Mouse (Mus musculus) neural tube, embryonic 14.5 days (tissue): ENCODE data around the gene Sympk. TPM values are rescaled to one million over a fixed set of nuclear protein-coding genes. Genes with fewer than 3 reads are reported as not detected.
A peak's percentile ranks its signal among the peaks of the same experiment; 100 is the strongest.

Experiments used
- ATAC-seq: fragments of 200-750 bp; cut with Nextera tagmentation; 2 replicates; pipeline ENCODE4 v1.8.0; 2017; ENCODE audit warnings: low read depth, mild to moderate bottlenecking, moderate TSS enrichment, moderate library complexity
- H3K27ac ChIP-seq: fragments of 300-500 bp; sonication (generic); 2 replicates; pipeline ENCODE4 v1.5.1; 2014; ENCODE audit warnings: low read depth, mild to moderate bottlenecking, control low read depth, low read length, moderate library complexity, mixed read lengths
- H3K27me3 ChIP-seq: fragments of 300-500 bp; sonication (generic); 2 replicates; pipeline ENCODE4 v1.6.1; 2014; ENCODE audit warnings: low read length; ENCODE audit not compliant: control insufficient read depth, insufficient read depth
- H3K36me3 ChIP-seq: fragments of 300-500 bp; sonication (generic); 2 replicates; pipeline ENCODE4 v1.6.1; 2014; ENCODE audit warnings: low read length, mixed read lengths; ENCODE audit not compliant: control insufficient read depth, insufficient read depth
- H3K4me1 ChIP-seq: fragments of 300-500 bp; sonication (generic); 2 replicates; pipeline ENCODE4 v1.6.1; 2014; ENCODE audit warnings: low read length; ENCODE audit not compliant: control insufficient read depth, insufficient read depth
- H3K4me2 ChIP-seq: fragments of 300-500 bp; sonication (generic); 2 replicates; pipeline ENCODE4 v1.6.1; 2014; ENCODE audit warnings: mild to moderate bottlenecking, low read depth, low read length, control low read depth
- H3K4me3 ChIP-seq: fragments of 300-500 bp; sonication (generic); 2 replicates; pipeline ENCODE4 v1.5.1; 2014; ENCODE audit warnings: low read depth, low read length, control low read depth, mixed read lengths
- H3K9ac ChIP-seq: fragments of 300-500 bp; sonication (generic); replicated peaks from 2 replicates; pipeline ENCODE4 v1.6.1; 2014; ENCODE audit warnings: low read depth, mild to moderate bottlenecking, control low read depth, low read length, mixed read lengths
- H3K9me3 ChIP-seq: fragments of 300-500 bp; sonication (generic); 2 replicates; pipeline ENCODE4 v1.6.1; 2016; ENCODE audit warnings: low read length; ENCODE audit not compliant: control insufficient read depth
- WGBS: fragments of 180-500 bp; shearing (Covaris S2); extraction: QIAGEN DNeasy Blood & Tissue Kit; methylation state at CpG from one replicate; pipeline ENCODE4 v1.1.7; 2014; 5-methylcytosine and 5-hydroxymethylcytosine counted together
- polyA plus RNA-seq: library from polyadenylated mRNA; unstranded; fragments of >200 nt; fragmentation: Nextera tagmentation; extraction: Ambion mirVana; gene quantifications from 2 replicates; pipeline ENCODE4 v1.2.1, GENCODE M21; 2014

Gene Sympk
- 16.8 and 16.9 TPM in 2 replicates for polyA plus RNA-seq

- peak; percentile 95 for ATAC-seq
- Histone ChIP-seq H3K9ac (peak within 1 kb of the TSS; percentile 85), H3K4me1 (peaks cover 11% of the 10 kb centered on the region), H3K27me3 (peaks cover 14% of the 10 kb centered on the region; the same call in 1 of the 2 replicates), H3K9me3 (no peaks in the 10 kb centered on the region), H3K36me3 (peaks cover 4% of the 10 kb centered on the region), H3K27ac (peak within 1 kb of the TSS; percentile 57), H3K4me3 (peak within 1 kb of the TSS; percentile 78), H3K4me2 (peak within 1 kb of the TSS; percentile 88)
- WGBS, result under 1% methylated on average over 45 of the region's 50 CpGs
Measured at GRCm38 (mm10) chr7:19024096-19024506, at the start of gene Sympk. Gene Sympk, plus strand, starts transcription at chr7:19024377.

GRCm38 (mm10) chr7:18978381-18978780, 45.8 kb upstream of the Sympk start:
- Histone ChIP-seq H3K4me3 (no peak overlapping the region), H3K27me3 (no peaks in the 10 kb centered on the region), H3K36me3 (no peaks in the 10 kb centered on the region), H3K4me1 (no peaks in the 10 kb centered on the region), H3K9ac (no peak overlapping the region), H3K9me3 (no peaks in the 10 kb centered on the region), H3K4me2 (no peak overlapping the region), H3K27ac (no peak overlapping the region)
- WGBS, result 83% methylated on average over 9 of the region's 9 CpGs
- ATAC-seq, result no peak

GRCm38 (mm10) chr7:18986503-18986902, 37.7 kb upstream of the Sympk start:
- Histone ChIP-seq H3K36me3 (no peaks in the 10 kb centered on the region), H3K27me3 (no peaks in the 10 kb centered on the region), H3K9me3 (no peaks in the 10 kb centered on the region), H3K27ac (no peak overlapping the region), H3K4me1 (peaks cover 4% of the 10 kb centered on the region; the same call in 1 of the 2 replicates), H3K4me2 (no peak overlapping the region), H3K4me3 (no peak overlapping the region), H3K9ac (no peak overlapping the region)
- ATAC-seq, result no peak
- WGBS, result 82% methylated on average over 2 of the region's 2 CpGs

- ATAC-seq, result no peak
Measured at GRCm38 (mm10) chr7:18987100-18987499, 37.1 kb upstream of the Sympk start, which contains the start of gene Nanos2. Gene Nanos2, plus strand, starts transcription at chr7:18987400.

GRCm38 (mm10) chr7:18987747-18988146, 36.4 kb upstream of the Sympk start:
- Histone ChIP-seq H3K36me3 (no peaks in the 10 kb centered on the region), H3K9ac (no peak overlapping the region), H3K4me3 (no peak overlapping the region), H3K4me2 (no peak overlapping the region), H3K9me3 (no peaks in the 10 kb centered on the region), H3K4me1 (peaks cover 11% of the 10 kb centered on the region), H3K27me3 (no peaks in the 10 kb centered on the region), H3K27ac (no peak overlapping the region)
- WGBS, result 82% methylated on average over 13 of the region's 13 CpGs
- no peak for ATAC-seq

More at GRCm38 (mm10) chr7:18987100-18987499, 37.1 kb upstream of the Sympk start, which contains the start of gene Nanos2:
- H3K27me3 ChIP-seq, result no peaks in the 10 kb centered on the region
- WGBS, result 48% methylated on average over 2 of the region's 2 CpGs
- H3K27ac ChIP-seq, result no peak within 1 kb of the TSS
- H3K9me3 ChIP-seq, result no peaks in the 10 kb centered on the region
- H3K9ac ChIP-seq, result no peak within 1 kb of the TSS
- H3K4me1 ChIP-seq, result peaks cover 4% of the 10 kb centered on the region; the same call in 1 of the 2 replicates
- H3K36me3 ChIP-seq, result no peaks in the 10 kb centered on the region
- no peak within 1 kb of the TSS for H3K4me3 ChIP-seq
- no peak within 1 kb of the TSS for H3K4me2 ChIP-seq

- Histone ChIP-seq H3K9ac (no peak overlapping the region), H3K4me3 (no peak overlapping the region), H3K9me3 (no peaks in the 10 kb centered on the region), H3K4me2 (no peak overlapping the region), H3K36me3 (no peaks in the 10 kb centered on the region), H3K27me3 (no peaks in the 10 kb centered on the region), H3K27ac (no peak overlapping the region), H3K4me1 (peaks cover 15% of the 10 kb centered on the region)
- ATAC-seq, result no peak
- 75% methylated on average over 6 of the region's 6 CpGs for WGBS
Measured at GRCm38 (mm10) chr7:18988780-18989179, 35.4 kb upstream of the Sympk start.

GRCm38 (mm10) chr7:18989995-18990394, 34.2 kb upstream of the Sympk start:
- H3K27ac ChIP-seq, result peak overlapping the region; percentile 84
- peak overlapping the region; percentile 29 for H3K9ac ChIP-seq
- peak overlapping the region; percentile 57 for H3K4me2 ChIP-seq
- peak overlapping the region; percentile 57 for H3K4me3 ChIP-seq
- no peaks in the 10 kb centered on the region for H3K36me3 ChIP-seq
- peak; percentile 16; the same call in 1 of the 2 replicates for ATAC-seq
- no peaks in the 10 kb centered on the region for H3K27me3 ChIP-seq
- H3K4me1 ChIP-seq, result peaks cover 15% of the 10 kb centered on the region
- no peaks in the 10 kb centered on the region for H3K9me3 ChIP-seq
- 8% methylated on average over 5 of the region's 5 CpGs for WGBS

GRCm38 (mm10) chr7:18990601-18991295, 33.4 kb upstream of the Sympk start, which contains the start of gene Mypop:
Gene Mypop, plus strand, starts transcription at chr7:18991245.
- under 1% methylated on average over 36 of the region's 37 CpGs for WGBS
- H3K4me1 ChIP-seq, result peaks cover 15% of the 10 kb centered on the region
- no peaks in the 10 kb centered on the region for H3K36me3 ChIP-seq
- no peaks in the 10 kb centered on the region for H3K9me3 ChIP-seq
- ATAC-seq, result peak; percentile 93
- peak within 1 kb of the TSS; percentile 57 for H3K4me3 ChIP-seq
- H3K9ac ChIP-seq, result peak within 1 kb of the TSS; percentile 56
- peak within 1 kb of the TSS; percentile 57 for H3K4me2 ChIP-seq
- H3K27me3 ChIP-seq, result no peaks in the 10 kb centered on the region
- H3K27ac ChIP-seq, result peak within 1 kb of the TSS; percentile 84

GRCm38 (mm10) chr7:18991660-18992293, 32.4 kb upstream of the Sympk start:
- peak overlapping the region; percentile 84 for H3K27ac ChIP-seq
- WGBS, result under 1% methylated on average over 44 of the region's 59 CpGs
- H3K36me3 ChIP-seq, result no peaks in the 10 kb centered on the region
- H3K4me3 ChIP-seq, result peak overlapping the region; percentile 57
- no peak; the same call in none of the 2 replicates for ATAC-seq
- H3K4me2 ChIP-seq, result peak overlapping the region; percentile 57
- no peaks in the 10 kb centered on the region for H3K9me3 ChIP-seq
- H3K9ac ChIP-seq, result peak overlapping the region; percentile 56
- no peaks in the 10 kb centered on the region for H3K27me3 ChIP-seq
- H3K4me1 ChIP-seq, result peaks cover 15% of the 10 kb centered on the region
